Mouse (Mus musculus): ENCODE measurements around the gene Ralgapa1. TPM values are rescaled to one million over a fixed set of nuclear protein-coding genes. Genes with fewer than 3 reads are reported as not detected.
A peak's percentile ranks its signal among the peaks of the same experiment; 100 is the strongest.

Gene Ralgapa1
- polyA plus RNA-seq (2012; ENCODE audit: insufficient read depth, low replicate concordance) = 6.6 TPM in 1 of 2 replicates, not detected in the other

DNA sequence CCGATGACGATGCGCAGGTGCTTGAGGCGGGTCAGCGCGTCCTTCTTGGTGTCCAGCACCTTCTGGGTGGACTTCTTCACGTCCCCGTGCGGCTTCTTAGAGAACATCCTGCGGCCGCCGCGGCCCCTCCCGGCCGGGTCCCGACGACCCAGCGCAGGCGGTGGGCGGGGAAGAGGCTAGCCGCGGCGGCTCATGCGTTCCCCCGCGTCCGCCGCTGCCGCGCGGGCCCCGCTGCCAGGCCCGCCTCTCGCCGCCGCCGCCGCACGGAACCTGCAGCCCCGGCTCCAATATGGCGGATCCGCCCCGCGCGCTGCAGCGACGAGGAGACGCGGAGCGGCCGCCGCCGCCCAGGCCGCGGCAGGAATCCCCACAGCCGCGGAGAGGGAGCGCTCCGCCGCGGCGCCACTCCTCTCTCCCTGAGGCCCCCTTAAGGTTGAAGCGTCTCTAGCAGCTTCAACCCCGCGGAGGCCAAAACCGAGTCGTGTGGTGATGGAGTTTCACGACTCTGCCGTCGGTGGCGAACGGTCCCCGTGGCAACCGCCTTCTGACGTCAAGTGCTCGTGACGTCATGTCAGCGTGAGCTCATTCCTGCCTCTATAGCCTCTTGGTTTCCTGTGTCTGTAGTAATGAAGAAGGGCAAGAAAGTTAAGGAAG lies at the start of gene Ralgapa1:
Ralgapa1 (minus strand) TSS at position 507 of the 654 bp plus-strand sequence.
- Histone ChIP-seq H3K36me3 (replicated peaks; ENCODE audit: low read length) (no peaks in the 10 kb centered on the region), H3K9me3 (peaks cover 7% of the 10 kb centered on the region), H3K27me3 (replicated peaks) (no peaks in the 10 kb centered on the region), H3K4me1 (peaks cover 37% of the 10 kb centered on the region), H3K4me3 (replicated peaks) (peak within 1 kb of the TSS; percentile 98)
- TF ChIP-seq GATA1 (IDR thresholded peaks at IDR 0.05; ENCODE audit: borderline replicate concordance, low read length) = no peak

DNA sequence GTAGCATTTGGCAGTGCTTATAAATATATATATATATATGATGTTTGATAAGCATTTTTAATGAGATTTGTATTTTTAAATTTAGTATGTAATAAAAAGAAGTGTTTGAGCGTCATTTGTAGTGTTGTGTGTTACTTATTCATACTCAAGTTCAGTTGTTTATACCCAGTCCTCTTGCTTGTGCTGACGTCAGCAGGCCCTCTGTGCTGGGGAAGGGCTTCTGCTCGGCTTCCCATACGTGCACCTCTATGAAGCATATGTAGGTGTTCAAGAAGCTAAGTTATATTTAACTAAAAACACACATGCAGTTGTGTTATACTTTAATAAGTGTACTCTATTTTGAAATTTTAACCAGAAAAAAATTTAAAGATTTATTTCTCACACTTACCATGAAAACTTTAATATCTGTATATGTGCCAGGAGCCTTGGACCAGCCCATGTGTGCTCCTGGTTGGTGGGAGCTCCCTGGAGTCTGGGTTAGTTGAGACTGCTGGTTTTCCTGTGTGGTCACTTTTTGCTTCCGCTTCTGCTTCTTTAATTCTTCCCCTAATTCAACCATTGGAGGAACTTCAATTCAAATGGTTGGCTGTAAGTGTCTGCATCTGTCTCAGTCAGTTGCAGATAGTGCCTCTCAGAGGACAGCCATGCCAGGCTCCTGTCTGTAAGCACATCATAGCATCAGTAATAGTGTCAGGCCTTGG lies 48.8 kb upstream of the Ralgapa1 start:
- no peak for TF ChIP-seq FLI1 (IDR thresholded peaks at IDR 0.05; ENCODE audit: low read length)
- no peak for TF ChIP-seq GATA1 (IDR thresholded peaks at IDR 0.05; ENCODE audit: borderline replicate concordance, low read length)
- Histone ChIP-seq H3K4me1 (peaks cover 5% of the 10 kb centered on the region), H3K4me3 (replicated peaks) (no peak overlapping the region), H3K9me3 (peaks cover 6% of the 10 kb centered on the region), H3K27me3 (replicated peaks) (no peaks in the 10 kb centered on the region), H3K36me3 (replicated peaks; ENCODE audit: low read length) (peaks cover 59% of the 10 kb centered on the region)

DNA sequence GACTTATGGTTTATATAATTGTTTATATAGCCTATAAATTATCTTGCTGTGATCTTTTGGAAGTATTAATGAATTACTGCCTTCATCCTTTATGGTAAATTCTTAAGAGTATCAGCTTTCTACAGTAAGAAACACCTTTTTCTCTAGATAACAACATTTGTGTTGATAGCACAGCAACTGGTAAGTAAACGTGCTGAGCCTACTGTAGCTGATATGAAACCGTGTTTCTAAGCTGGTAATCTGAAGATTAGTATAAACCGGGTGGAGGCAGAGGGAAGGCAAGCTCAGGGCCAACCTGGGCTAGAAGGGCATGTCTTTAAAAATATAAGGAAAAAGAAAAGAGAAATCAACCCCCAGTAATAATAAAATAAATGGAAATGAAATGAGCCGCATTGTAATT lies 46.8 kb upstream of the Ralgapa1 start:
- TF ChIP-seq GATA1 (IDR thresholded peaks at IDR 0.05; ENCODE audit: borderline replicate concordance, low read length) (no peak), FLI1 (IDR thresholded peaks at IDR 0.05; ENCODE audit: low read length) (no peak)
- Histone ChIP-seq H3K4me3 (replicated peaks) (no peak overlapping the region), H3K36me3 (replicated peaks; ENCODE audit: low read length) (peaks cover 69% of the 10 kb centered on the region), H3K27me3 (replicated peaks) (no peaks in the 10 kb centered on the region), H3K4me1 (peaks cover 5% of the 10 kb centered on the region), H3K9me3 (no peaks in the 10 kb centered on the region; the same call in 1 of the 2 replicates)

DNA sequence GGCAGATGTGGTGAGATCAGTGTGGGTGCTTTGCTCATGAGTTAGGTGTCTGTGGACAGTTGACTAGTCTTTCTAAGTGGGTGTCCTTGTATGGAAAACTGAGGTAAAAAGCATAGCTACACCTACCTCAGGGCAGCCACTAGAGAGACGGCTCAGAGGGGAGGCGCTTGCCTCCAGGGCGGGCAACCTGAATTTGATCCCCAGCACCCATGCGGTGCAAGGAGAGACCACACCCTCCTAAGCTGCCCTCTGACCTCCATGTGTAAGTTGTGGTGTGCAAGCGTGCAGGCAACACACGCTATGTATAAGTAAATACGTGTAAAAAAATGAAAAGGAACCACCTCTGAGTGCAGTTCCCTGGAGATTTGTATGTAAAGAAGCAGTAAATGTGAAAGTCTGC lies 39.7 kb upstream of the Ralgapa1 start:
- Histone ChIP-seq H3K36me3 (replicated peaks; ENCODE audit: low read length) (peaks cover 65% of the 10 kb centered on the region), H3K27me3 (replicated peaks) (no peaks in the 10 kb centered on the region), H3K4me1 (peaks cover 13% of the 10 kb centered on the region), H3K4me3 (replicated peaks) (no peak overlapping the region), H3K9me3 (peaks cover 12% of the 10 kb centered on the region)
- TF ChIP-seq FLI1 (IDR thresholded peaks at IDR 0.05; ENCODE audit: low read length) (no peak), GATA1 (IDR thresholded peaks at IDR 0.05; ENCODE audit: borderline replicate concordance, low read length) (no peak)

DNA sequence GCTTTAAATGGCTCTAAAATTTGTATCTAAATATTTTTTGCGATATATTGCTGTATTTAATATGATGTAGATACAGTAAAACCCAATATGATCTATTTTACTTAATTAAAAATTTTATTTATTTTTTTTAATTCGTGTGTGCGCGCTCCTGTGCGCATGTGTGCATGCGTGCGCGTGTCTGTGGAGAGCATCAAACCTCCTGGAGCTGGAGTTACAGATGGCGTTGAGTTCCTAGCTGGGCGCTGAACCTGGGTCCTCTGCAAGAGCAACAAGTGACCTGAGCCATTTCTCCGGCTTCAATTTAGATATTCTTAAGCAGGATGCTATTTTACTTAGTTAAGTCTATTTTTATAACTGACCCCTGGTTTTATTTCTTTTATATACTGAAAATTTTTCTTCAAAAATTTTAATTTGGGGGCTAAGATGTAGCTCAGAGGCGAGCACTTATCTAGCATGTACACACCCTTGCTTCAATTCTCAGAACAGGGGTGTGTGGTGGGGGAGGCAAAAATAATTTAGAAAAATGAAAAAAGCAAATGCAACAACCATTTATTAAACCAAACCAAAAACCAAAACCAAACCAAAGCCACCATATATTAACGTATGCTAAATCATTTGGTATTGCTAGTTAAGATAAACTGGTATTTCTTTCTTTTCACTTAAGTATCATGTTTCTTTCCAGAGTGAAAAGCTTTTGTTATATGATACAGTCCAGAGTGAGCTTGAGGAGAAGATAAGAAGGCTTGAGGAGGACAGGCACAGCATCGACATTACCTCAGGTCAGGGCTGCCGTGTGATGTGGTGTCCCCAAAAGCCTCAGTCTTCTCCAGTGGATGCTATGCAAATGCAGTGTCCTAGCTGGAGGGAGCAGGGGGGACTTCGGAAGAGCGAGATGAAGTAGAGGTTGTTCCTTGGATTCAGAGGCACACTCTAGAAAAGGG lies 38.7 kb upstream of the Ralgapa1 start:
- H3K4me1 ChIP-seq = peaks cover 13% of the 10 kb centered on the region
- peaks cover 67% of the 10 kb centered on the region for H3K36me3 ChIP-seq (replicated peaks; ENCODE audit: low read length)
- H3K4me3 ChIP-seq (replicated peaks) = peak overlapping the region; percentile 35
- H3K27me3 ChIP-seq (replicated peaks) = no peaks in the 10 kb centered on the region
- TF ChIP-seq FLI1 (IDR thresholded peaks at IDR 0.05; ENCODE audit: low read length) (no peak), GATA1 (IDR thresholded peaks at IDR 0.05; ENCODE audit: borderline replicate concordance, low read length) (no peak)
- H3K9me3 ChIP-seq = peaks cover 12% of the 10 kb centered on the region

DNA sequence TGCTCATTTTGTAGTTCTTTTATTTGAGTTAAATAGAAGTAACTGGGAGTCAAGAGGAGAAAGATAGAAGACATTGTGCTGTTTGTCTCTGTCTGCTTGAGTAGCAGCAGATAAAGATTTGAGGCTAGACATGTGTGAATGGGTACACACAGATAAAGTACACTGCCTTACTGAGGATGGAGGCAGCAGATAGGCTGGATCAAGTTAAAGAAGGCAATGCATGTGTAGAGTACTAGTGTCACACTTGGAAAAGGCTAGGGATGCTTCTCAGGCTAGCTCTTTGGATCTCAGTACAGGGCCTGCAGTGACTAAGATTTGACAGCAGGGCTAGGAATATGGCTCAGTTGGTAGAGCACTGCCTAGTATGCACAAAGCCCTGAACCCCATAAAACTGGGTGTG lies 29.7 kb upstream of the Ralgapa1 start:
- no peak for TF ChIP-seq FLI1 (IDR thresholded peaks at IDR 0.05; ENCODE audit: low read length)
- no peak for TF ChIP-seq GATA1 (IDR thresholded peaks at IDR 0.05; ENCODE audit: borderline replicate concordance, low read length)
- H3K9me3 ChIP-seq = peaks cover 5% of the 10 kb centered on the region
- H3K4me3 ChIP-seq (replicated peaks) = no peak overlapping the region
- H3K36me3 ChIP-seq (replicated peaks; ENCODE audit: low read length) = peaks cover 71% of the 10 kb centered on the region
- peaks cover 13% of the 10 kb centered on the region for H3K4me1 ChIP-seq
- no peaks in the 10 kb centered on the region for H3K27me3 ChIP-seq (replicated peaks)

DNA sequence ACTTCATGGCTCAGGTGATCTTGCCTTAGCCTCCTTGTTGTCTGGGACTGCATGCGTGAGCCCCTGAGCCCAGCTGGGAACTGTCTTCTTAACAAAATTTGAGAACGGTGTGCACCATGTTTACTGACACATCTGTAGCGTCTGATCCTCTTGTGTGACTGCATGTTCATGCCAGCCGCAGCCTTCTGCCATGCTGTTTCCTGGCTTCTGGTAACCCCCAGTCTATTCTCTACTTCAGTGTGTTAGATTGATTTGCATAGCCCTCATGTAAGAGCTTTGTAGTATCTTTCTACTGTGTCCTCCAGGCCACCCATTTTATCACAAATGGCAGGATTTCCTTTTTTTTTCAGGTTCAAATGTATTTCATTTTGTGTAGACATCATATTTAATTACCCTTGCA lies 26.9 kb upstream of the Ralgapa1 start:
- Histone ChIP-seq H3K4me1 (peaks cover 13% of the 10 kb centered on the region), H3K36me3 (replicated peaks; ENCODE audit: low read length) (peaks cover 63% of the 10 kb centered on the region), H3K4me3 (replicated peaks) (no peak overlapping the region), H3K27me3 (replicated peaks) (no peaks in the 10 kb centered on the region), H3K9me3 (peaks cover 5% of the 10 kb centered on the region)
- no peak for TF ChIP-seq GATA1 (IDR thresholded peaks at IDR 0.05; ENCODE audit: borderline replicate concordance, low read length)
- TF ChIP-seq FLI1 (IDR thresholded peaks at IDR 0.05; ENCODE audit: low read length) = no peak

DNA sequence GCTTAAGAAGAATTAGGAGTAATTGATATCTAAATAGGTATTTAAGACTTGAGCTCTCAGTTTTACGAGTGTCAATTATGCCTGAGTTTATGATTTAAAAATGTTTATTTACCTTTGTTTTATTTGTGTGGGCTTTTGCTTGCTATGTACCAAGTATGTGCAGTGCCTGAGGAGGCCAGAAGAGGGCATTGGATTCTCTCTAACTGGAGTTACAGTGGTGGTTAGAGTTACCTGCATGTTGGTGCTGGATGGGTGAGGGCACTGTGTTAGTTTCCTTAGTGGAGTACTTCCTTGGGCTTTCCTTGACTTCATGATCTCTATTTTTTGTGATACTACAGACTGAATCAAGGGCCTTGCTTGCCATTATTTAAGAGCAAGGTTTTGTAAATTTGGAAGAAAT lies 25.8 kb upstream of the Ralgapa1 start:
- TF ChIP-seq FLI1 (IDR thresholded peaks at IDR 0.05; ENCODE audit: low read length) (no peak), GATA1 (IDR thresholded peaks at IDR 0.05; ENCODE audit: borderline replicate concordance, low read length) (no peak)
- Histone ChIP-seq H3K4me1 (peaks cover 13% of the 10 kb centered on the region), H3K9me3 (peaks cover 5% of the 10 kb centered on the region), H3K4me3 (replicated peaks) (no peak overlapping the region), H3K27me3 (replicated peaks) (no peaks in the 10 kb centered on the region), H3K36me3 (replicated peaks; ENCODE audit: low read length) (peaks cover 64% of the 10 kb centered on the region)

DNA sequence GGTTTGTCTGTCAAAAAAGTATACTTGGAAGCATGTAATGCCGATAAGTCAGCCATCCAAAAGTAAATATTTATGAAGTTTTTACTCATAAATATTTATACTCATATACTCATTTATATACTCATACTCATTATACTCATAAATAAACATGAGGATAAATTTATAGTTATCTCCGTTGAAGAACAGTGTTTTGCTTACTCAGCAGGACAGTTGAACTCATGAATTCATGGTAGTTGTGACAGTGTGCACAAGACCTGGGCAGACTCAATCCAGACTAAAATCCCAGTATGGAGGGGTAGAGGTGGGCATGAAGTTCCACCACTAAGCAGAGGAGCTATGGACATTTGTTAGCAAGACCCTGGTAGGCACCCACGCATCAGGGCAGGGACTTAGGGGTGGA lies 16.5 kb upstream of the Ralgapa1 start:
- Histone ChIP-seq H3K9me3 (no peaks in the 10 kb centered on the region), H3K4me1 (peaks cover 24% of the 10 kb centered on the region), H3K4me3 (replicated peaks) (peak overlapping the region; percentile 38), H3K27me3 (replicated peaks) (no peaks in the 10 kb centered on the region), H3K36me3 (replicated peaks; ENCODE audit: low read length) (peaks cover 22% of the 10 kb centered on the region)
- no peak for TF ChIP-seq FLI1 (IDR thresholded peaks at IDR 0.05; ENCODE audit: low read length)
- no peak for TF ChIP-seq GATA1 (IDR thresholded peaks at IDR 0.05; ENCODE audit: borderline replicate concordance, low read length)

Measured in megakaryocyte, embryonic 14.5 days (primary cell).